Mouse (Mus musculus): ENCODE data around the gene Tubb2b. TPM values are rescaled to one million over a fixed set of nuclear protein-coding genes. Genes with fewer than 3 reads are reported as not detected.

Gene Tubb2b
- total RNA-seq, 1 experiment, result 139 TPM

GRCm38 (mm10) chr13:34109035-34109676, 21.1 kb downstream of the Tubb2b start:
- TF ChIP-seq HCFC1 (IDR thresholded peaks at IDR 0.05; ENCODE audit: borderline replicate concordance, insufficient read depth, low read length) (0 out of 2 replicates have a peak, but pooled peaks have one; percentile 14), CHD2 (IDR thresholded peaks at IDR 0.05; ENCODE audit: low read depth, low read length) (no peak)
- in situ Hi-C loops (cut with MboI; ENCODE audit: low sequenced_read_pairs in 2 of 2, unreplicated experiment in 2 of 2), result no loop called here

GRCm38 (mm10) chr13:34106999-34107398, 23.3 kb downstream of the Tubb2b start:
- in situ Hi-C loops (cut with MboI; ENCODE audit: low sequenced_read_pairs in 2 of 2, unreplicated experiment in 2 of 2), result no loop called here
- peaks cover 9 to 25% of the 10 kb centered on the region in 2 experiments for H3K4me1 ChIP-seq (ENCODE audit: control insufficient read depth in 2 of 2, insufficient read depth in 2 of 2, low read length in 2 of 2, poor library complexity in 1 of 2)
- TF ChIP-seq ZC3H11A (IDR thresholded peaks at IDR 0.05; ENCODE audit: borderline replicate concordance, low read depth, low read length) (no peak), ZNF384 (IDR thresholded peaks at IDR 0.05; ENCODE audit: low read depth, low read length) (no peak)
- H3K4me3 ChIP-seq (ENCODE audit: insufficient read depth in 1 of 2, low read depth in 1 of 2, low read length in 2 of 2, poor library complexity in 1 of 2, severe bottlenecking in 1 of 2), result no peak overlapping the region
- no peaks in the 10 kb centered on the region for H3K36me3 ChIP-seq (ENCODE audit: control insufficient read depth, insufficient read depth, low read length, poor library complexity, severe bottlenecking)
- no peak for DNase-seq (ENCODE audit: low read depth, low spot score)
- H3K9me3 ChIP-seq (ENCODE audit: control insufficient read depth, insufficient read depth, low read depth, low read length), result no peaks in the 10 kb centered on the region
- no peak overlapping the region for H3K9ac ChIP-seq (ENCODE audit: insufficient read depth, low read depth, low read length, poor library complexity, severe bottlenecking)
- H3K27ac ChIP-seq (ENCODE audit: insufficient read depth, low read depth, low read length, poor library complexity, severe bottlenecking), result no peak overlapping the region

More at GRCm38 (mm10) chr13:34109035-34109676, 21.1 kb downstream of the Tubb2b start:
- DNase-seq (ENCODE audit: low read depth, low spot score), result no peak
- no peaks in the 10 kb centered on the region for H3K36me3 ChIP-seq (ENCODE audit: control insufficient read depth, insufficient read depth, low read length, poor library complexity, severe bottlenecking)
- H3K4me3 ChIP-seq (ENCODE audit: insufficient read depth in 1 of 2, low read depth in 1 of 2, low read length in 2 of 2, poor library complexity in 1 of 2, severe bottlenecking in 1 of 2), result no peak overlapping the region
- H3K4me1 ChIP-seq (ENCODE audit: control insufficient read depth in 2 of 2, insufficient read depth in 2 of 2, low read length in 2 of 2, poor library complexity in 1 of 2), result peaks cover 9 to 25% of the 10 kb centered on the region in 2 experiments
- H3K27ac ChIP-seq (ENCODE audit: insufficient read depth, low read depth, low read length, poor library complexity, severe bottlenecking), result peak overlapping the region; percentile 84
- no peaks in the 10 kb centered on the region for H3K9me3 ChIP-seq (ENCODE audit: control insufficient read depth, insufficient read depth, low read depth, low read length)
- H3K9ac ChIP-seq (ENCODE audit: insufficient read depth, low read depth, low read length, poor library complexity, severe bottlenecking), result no peak overlapping the region

GRCm38 (mm10) chr13:34106256-34106655, 24.0 kb downstream of the Tubb2b start:
- H3K27ac ChIP-seq (ENCODE audit: insufficient read depth, low read depth, low read length, poor library complexity, severe bottlenecking), result no peak overlapping the region

GRCm38 (mm10) chr13:34105364-34105763, 24.9 kb downstream of the Tubb2b start:
- H3K9ac ChIP-seq (ENCODE audit: insufficient read depth, low read depth, low read length, poor library complexity, severe bottlenecking), result no peak overlapping the region

More at GRCm38 (mm10) chr13:34106256-34106655, 24.0 kb downstream of the Tubb2b start:
- H3K36me3 ChIP-seq (ENCODE audit: control insufficient read depth, insufficient read depth, low read length, poor library complexity, severe bottlenecking), result no peaks in the 10 kb centered on the region
- H3K4me3 ChIP-seq (ENCODE audit: insufficient read depth in 1 of 2, low read depth in 1 of 2, low read length in 2 of 2, poor library complexity in 1 of 2, severe bottlenecking in 1 of 2), result no peak overlapping the region
- H3K4me1 ChIP-seq (ENCODE audit: control insufficient read depth in 2 of 2, insufficient read depth in 2 of 2, low read length in 2 of 2, poor library complexity in 1 of 2), result peaks cover 9 to 20% of the 10 kb centered on the region in 2 experiments
- in situ Hi-C loops (cut with MboI; ENCODE audit: low sequenced_read_pairs in 2 of 2, unreplicated experiment in 2 of 2), result no loop called here
- H3K9me3 ChIP-seq (ENCODE audit: control insufficient read depth, insufficient read depth, low read depth, low read length), result no peaks in the 10 kb centered on the region
- DNase-seq (ENCODE audit: low read depth, low spot score), result no peak
- TF ChIP-seq MAFK (IDR thresholded peaks at IDR 0.05; ENCODE audit: insufficient read depth, low read depth, low read length), result no peak
- no peak for TF ChIP-seq CHD2 (IDR thresholded peaks at IDR 0.05; ENCODE audit: low read depth, low read length)
- TF ChIP-seq ZNF384 (IDR thresholded peaks at IDR 0.05; ENCODE audit: low read depth, low read length), result no peak
- TF ChIP-seq HCFC1 (IDR thresholded peaks at IDR 0.05; ENCODE audit: borderline replicate concordance, insufficient read depth, low read length), result no peak
- TF ChIP-seq ZC3H11A (IDR thresholded peaks at IDR 0.05; ENCODE audit: borderline replicate concordance, low read depth, low read length), result no peak
- H3K9ac ChIP-seq (ENCODE audit: insufficient read depth, low read depth, low read length, poor library complexity, severe bottlenecking), result no peak overlapping the region

DNA sequence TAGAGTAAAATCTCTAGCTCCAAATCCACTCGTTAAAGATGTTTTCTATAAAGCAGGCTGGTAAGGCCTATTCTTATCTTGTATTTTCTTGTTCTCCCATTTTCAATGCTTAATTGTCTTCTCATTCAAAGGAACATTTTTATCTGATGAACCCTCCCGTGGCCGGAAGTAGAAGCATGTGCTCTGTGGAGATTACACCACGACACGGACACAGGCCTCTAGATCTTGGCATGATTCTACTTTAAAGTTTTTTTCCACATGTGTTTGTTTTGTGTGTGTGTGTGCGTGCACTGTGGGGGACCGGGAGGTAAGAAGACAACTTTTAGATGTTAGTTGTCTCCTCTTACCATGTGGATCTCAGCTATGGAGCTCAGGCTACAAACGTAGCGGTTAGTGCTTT, 28.4 kb downstream of the Tubb2b start:
- no peaks in the 10 kb centered on the region for H3K36me3 ChIP-seq (ENCODE audit: control insufficient read depth, insufficient read depth, low read length, poor library complexity, severe bottlenecking)
- in situ Hi-C loops (cut with MboI; ENCODE audit: low sequenced_read_pairs in 2 of 2, unreplicated experiment in 2 of 2), result no loop called here

More at GRCm38 (mm10) chr13:34105364-34105763, 24.9 kb downstream of the Tubb2b start:
- Histone ChIP-seq H3K4me1 (ENCODE audit: control insufficient read depth in 2 of 2, insufficient read depth in 2 of 2, low read length in 2 of 2, poor library complexity in 1 of 2) (peaks cover 3 to 13% of the 10 kb centered on the region in 2 experiments), H3K27ac (ENCODE audit: insufficient read depth, low read depth, low read length, poor library complexity, severe bottlenecking) (no peak overlapping the region), H3K9me3 (ENCODE audit: control insufficient read depth, insufficient read depth, low read depth, low read length) (no peaks in the 10 kb centered on the region), H3K36me3 (ENCODE audit: control insufficient read depth, insufficient read depth, low read length, poor library complexity, severe bottlenecking) (no peaks in the 10 kb centered on the region), H3K4me3 (ENCODE audit: insufficient read depth in 1 of 2, low read depth in 1 of 2, low read length in 2 of 2, poor library complexity in 1 of 2, severe bottlenecking in 1 of 2) (no peak overlapping the region)
- TF ChIP-seq HCFC1 (IDR thresholded peaks at IDR 0.05; ENCODE audit: borderline replicate concordance, insufficient read depth, low read length) (no peak), CHD2 (IDR thresholded peaks at IDR 0.05; ENCODE audit: low read depth, low read length) (no peak), ZC3H11A (IDR thresholded peaks at IDR 0.05; ENCODE audit: borderline replicate concordance, low read depth, low read length) (no peak), ZNF384 (IDR thresholded peaks at IDR 0.05; ENCODE audit: low read depth, low read length) (no peak), MAFK (IDR thresholded peaks at IDR 0.05; ENCODE audit: insufficient read depth, low read depth, low read length) (no peak)
- in situ Hi-C loops (cut with MboI; ENCODE audit: low sequenced_read_pairs in 2 of 2, unreplicated experiment in 2 of 2), result no loop called here
- DNase-seq (ENCODE audit: low read depth, low spot score), result no peak

More for the DNA sequence above, 28.4 kb downstream of the Tubb2b start:
- Histone ChIP-seq H3K9me3 (ENCODE audit: control insufficient read depth, insufficient read depth, low read depth, low read length) (no peaks in the 10 kb centered on the region), H3K4me1 (ENCODE audit: control insufficient read depth in 2 of 2, insufficient read depth in 2 of 2, low read length in 2 of 2, poor library complexity in 1 of 2) (peaks cover 0 to 1% of the 10 kb centered on the region in 2 experiments; a peak in 1 of 4 replicates), H3K9ac (ENCODE audit: insufficient read depth, low read depth, low read length, poor library complexity, severe bottlenecking) (no peak overlapping the region), H3K27ac (ENCODE audit: insufficient read depth, low read depth, low read length, poor library complexity, severe bottlenecking) (no peak overlapping the region), H3K4me3 (ENCODE audit: insufficient read depth in 1 of 2, low read depth in 1 of 2, low read length in 2 of 2, poor library complexity in 1 of 2, severe bottlenecking in 1 of 2) (no peak overlapping the region)
- TF ChIP-seq ZNF384 (IDR thresholded peaks at IDR 0.05; ENCODE audit: low read depth, low read length) (no peak), MAFK (IDR thresholded peaks at IDR 0.05; ENCODE audit: insufficient read depth, low read depth, low read length) (no peak), HCFC1 (IDR thresholded peaks at IDR 0.05; ENCODE audit: borderline replicate concordance, insufficient read depth, low read length) (no peak), CHD2 (IDR thresholded peaks at IDR 0.05; ENCODE audit: low read depth, low read length) (no peak), ZC3H11A (IDR thresholded peaks at IDR 0.05; ENCODE audit: borderline replicate concordance, low read depth, low read length) (no peak)
- no peak for DNase-seq (ENCODE audit: low read depth, low spot score)
